Mouse (Mus musculus) forebrain, embryonic 16.5 days (tissue): ENCODE results near the gene Nr6a1. TPM values are rescaled to one million over a fixed set of nuclear protein-coding genes. Genes with fewer than 3 reads are reported as not detected.

ENCODE experiments used
- ATAC-seq: fragments of 200-750 bp; cut with Nextera tagmentation; 2 replicates; pipeline ENCODE4 v1.8.0; 2017; ENCODE audit warnings: mild to moderate bottlenecking, moderate library complexity
- H3K27ac ChIP-seq: fragments of 300-500 bp; sonication (generic); 2 replicates; pipeline ENCODE4 v1.5.1; 2014; ENCODE audit warnings: low read length, control low read depth
- H3K27me3 ChIP-seq: fragments of 300-500 bp; sonication (generic); replicated peaks from 2 replicates; pipeline ENCODE4 v1.6.1; 2014; ENCODE audit warnings: low read length; ENCODE audit not compliant: control insufficient read depth, insufficient read depth
- H3K36me3 ChIP-seq: fragments of 300-500 bp; sonication (generic); 2 replicates; pipeline ENCODE4 v1.6.1; 2014; ENCODE audit not compliant: control insufficient read depth, insufficient read depth
- H3K4me1 ChIP-seq: fragments of 300-500 bp; sonication (generic); replicated peaks from 2 replicates; pipeline ENCODE4 v1.6.1; 2014; ENCODE audit warnings: low read length; ENCODE audit not compliant: control insufficient read depth, insufficient read depth
- H3K4me2 ChIP-seq: fragments of 300-500 bp; sonication (generic); 2 replicates; pipeline ENCODE4 v1.6.1; 2014; ENCODE audit warnings: mild to moderate bottlenecking, low read length, control low read depth
- H3K4me3 ChIP-seq: fragments of 300-500 bp; sonication (generic); replicated peaks from 2 replicates; pipeline ENCODE4 v1.5.1; 2014; ENCODE audit warnings: mild to moderate bottlenecking, low read length, control low read depth
- H3K9ac ChIP-seq: fragments of 300-500 bp; sonication (generic); replicated peaks from 2 replicates; pipeline ENCODE4 v1.6.1; 2014; ENCODE audit warnings: low read depth, low read length, control low read depth
- H3K9me3 ChIP-seq: fragments of 300-500 bp; sonication (generic); 2 replicates; pipeline ENCODE4 v1.6.1; 2016; ENCODE audit warnings: low read length; ENCODE audit not compliant: control insufficient read depth
- WGBS: fragments of 180-500 bp; shearing (Covaris S2); extraction: QIAGEN DNeasy Blood & Tissue Kit; methylation state at CpG from one replicate; pipeline ENCODE4 v1.1.7; 2014; 5-methylcytosine and 5-hydroxymethylcytosine counted together
- polyA plus RNA-seq: library from polyadenylated mRNA; unstranded; fragments of >200 nt; fragmentation: Nextera tagmentation; extraction: Ambion mirVana; gene quantifications from 2 replicates; pipeline ENCODE4 v1.2.1, GENCODE M21; 2015

Gene Nr6a1
- 1.1 and 1.5 TPM in 2 replicates for polyA plus RNA-seq

- Histone ChIP-seq H3K9ac (no peak within 1 kb of the TSS), H3K9me3 (no peaks in the 10 kb centered on the region), H3K4me3 (peak within 1 kb of the TSS; percentile 85), H3K27ac (no peak within 1 kb of the TSS), H3K36me3 (no peaks in the 10 kb centered on the region), H3K4me1 (peaks cover 24% of the 10 kb centered on the region), H3K4me2 (peak within 1 kb of the TSS; percentile 99), H3K27me3 (peaks cover 8% of the 10 kb centered on the region)
- 7% methylated on average over 17 of the region's 19 CpGs for WGBS
- ATAC-seq: peak; percentile 37
Measured at GRCm38 (mm10) chr2:38927115-38927979, at the start of gene Nr6a1. Gene Nr6a1 (minus strand): TSS chr2:38927688.

- ATAC-seq: no peak
- H3K9me3 ChIP-seq: no peaks in the 10 kb centered on the region
- H3K27ac ChIP-seq: no peak overlapping the region
- H3K27me3 ChIP-seq: no peaks in the 10 kb centered on the region
- no peaks in the 10 kb centered on the region for H3K36me3 ChIP-seq
- no peaks in the 10 kb centered on the region for H3K4me1 ChIP-seq
- H3K4me3 ChIP-seq: no peak overlapping the region
- H3K4me2 ChIP-seq: no peak overlapping the region
- WGBS: 86% methylated on average over 20 of the region's 21 CpGs
- no peak overlapping the region for H3K9ac ChIP-seq
Measured at GRCm38 (mm10) chr2:38975941-38976805, 48.7 kb upstream of the Nr6a1 start.

GRCm38 (mm10) chr2:38975181-38975580 is 47.7 kb upstream of the Nr6a1 start:
- WGBS: 88% methylated on average over 3 of the region's 3 CpGs
- H3K9ac ChIP-seq: no peak overlapping the region
- H3K27ac ChIP-seq: no peak overlapping the region
- ATAC-seq: no peak
- no peaks in the 10 kb centered on the region for H3K9me3 ChIP-seq
- no peaks in the 10 kb centered on the region for H3K36me3 ChIP-seq
- H3K4me2 ChIP-seq: no peak overlapping the region
- no peaks in the 10 kb centered on the region for H3K4me1 ChIP-seq
- H3K4me3 ChIP-seq: no peak overlapping the region
- H3K27me3 ChIP-seq: no peaks in the 10 kb centered on the region

GRCm38 (mm10) chr2:38974171-38974570 is 46.7 kb upstream of the Nr6a1 start:
- Histone ChIP-seq H3K36me3 (no peaks in the 10 kb centered on the region), H3K4me2 (no peak overlapping the region), H3K9ac (no peak overlapping the region), H3K4me3 (no peak overlapping the region), H3K4me1 (no peaks in the 10 kb centered on the region), H3K27ac (no peak overlapping the region), H3K9me3 (no peaks in the 10 kb centered on the region), H3K27me3 (no peaks in the 10 kb centered on the region)
- ATAC-seq: no peak
- WGBS: 42% methylated on average over 2 of the region's 2 CpGs

- H3K9me3 ChIP-seq: no peaks in the 10 kb centered on the region
- 72% methylated on average over 7 of the region's 7 CpGs for WGBS
- ATAC-seq: no peak
Measured at GRCm38 (mm10) chr2:38973701-38974100, 46.2 kb upstream of the Nr6a1 start.

GRCm38 (mm10) chr2:38973223-38973622 is 45.7 kb upstream of the Nr6a1 start:
- Histone ChIP-seq H3K9ac (no peak overlapping the region), H3K36me3 (no peaks in the 10 kb centered on the region), H3K27me3 (no peaks in the 10 kb centered on the region), H3K27ac (no peak overlapping the region), H3K4me3 (no peak overlapping the region), H3K4me1 (no peaks in the 10 kb centered on the region), H3K9me3 (no peaks in the 10 kb centered on the region), H3K4me2 (no peak overlapping the region)
- WGBS: 52% methylated on average over 2 of the region's 2 CpGs
- no peak for ATAC-seq

More at GRCm38 (mm10) chr2:38973701-38974100, 46.2 kb upstream of the Nr6a1 start:
- Histone ChIP-seq H3K4me2 (no peak overlapping the region), H3K4me1 (no peaks in the 10 kb centered on the region), H3K27me3 (no peaks in the 10 kb centered on the region), H3K36me3 (no peaks in the 10 kb centered on the region), H3K4me3 (no peak overlapping the region), H3K27ac (no peak overlapping the region), H3K9ac (no peak overlapping the region)

- WGBS: 80% methylated on average over 5 of the region's 5 CpGs
- no peak overlapping the region for H3K9ac ChIP-seq
- no peak overlapping the region for H3K4me2 ChIP-seq
- H3K4me3 ChIP-seq: no peak overlapping the region
- H3K27me3 ChIP-seq: no peaks in the 10 kb centered on the region
- no peaks in the 10 kb centered on the region for H3K36me3 ChIP-seq
- no peaks in the 10 kb centered on the region for H3K4me1 ChIP-seq
- no peak for ATAC-seq
- no peak overlapping the region for H3K27ac ChIP-seq
- no peaks in the 10 kb centered on the region for H3K9me3 ChIP-seq
Measured at GRCm38 (mm10) chr2:38970057-38970456, 42.6 kb upstream of the Nr6a1 start.

GRCm38 (mm10) chr2:38969650-38970049 is 42.2 kb upstream of the Nr6a1 start:
- no peak overlapping the region for H3K4me3 ChIP-seq
- H3K4me2 ChIP-seq: no peak overlapping the region
- no peaks in the 10 kb centered on the region for H3K9me3 ChIP-seq
- WGBS: 98% methylated on average over 2 of the region's 2 CpGs
- no peak overlapping the region for H3K27ac ChIP-seq
- H3K36me3 ChIP-seq: no peaks in the 10 kb centered on the region
- H3K27me3 ChIP-seq: no peaks in the 10 kb centered on the region
- H3K4me1 ChIP-seq: no peaks in the 10 kb centered on the region
- no peak for ATAC-seq
- no peak overlapping the region for H3K9ac ChIP-seq

- Histone ChIP-seq H3K27me3 (no peaks in the 10 kb centered on the region), H3K27ac (no peak overlapping the region), H3K4me2 (no peak overlapping the region), H3K9me3 (no peaks in the 10 kb centered on the region), H3K36me3 (no peaks in the 10 kb centered on the region), H3K4me1 (no peaks in the 10 kb centered on the region), H3K4me3 (no peak overlapping the region), H3K9ac (no peak overlapping the region)
- no peak for ATAC-seq
- WGBS: 48% methylated on average over 4 of the region's 4 CpGs
Measured at GRCm38 (mm10) chr2:38964198-38964597, 36.7 kb upstream of the Nr6a1 start.
